Mouse (Mus musculus) limb, embryonic 12.5 days (tissue): ENCODE results near the gene Ap1b1. TPM values are rescaled to one million over a fixed set of nuclear protein-coding genes. Genes with fewer than 3 reads are reported as not detected.

ENCODE experiments used
- ATAC-seq: fragments of 200-750 bp; cut with Nextera tagmentation; 2 replicates; pipeline ENCODE4 v1.8.0; 2017; ENCODE audit warnings: low read depth, moderate TSS enrichment; ENCODE audit not compliant: insufficient number of reproducible peaks, insufficient read depth, low FRiP score, low TSS enrichment
- H3K27ac ChIP-seq: fragments of 300-500 bp; sonication (generic); 2 replicates; pipeline ENCODE4 v1.5.1; 2016; ENCODE audit warnings: mild to moderate bottlenecking, moderate library complexity
- H3K27me3 ChIP-seq: fragments of 300-500 bp; sonication (generic); 2 replicates; pipeline ENCODE4 v1.6.1; 2016; ENCODE audit warnings: mild to moderate bottlenecking, moderate library complexity
- H3K36me3 ChIP-seq: fragments of 300-500 bp; sonication (generic); 2 replicates; pipeline ENCODE4 v1.6.1; 2016; ENCODE audit warnings: mild to moderate bottlenecking, moderate library complexity
- H3K4me1 ChIP-seq: fragments of 300-500 bp; sonication (generic); replicated peaks from 2 replicates; pipeline ENCODE4 v1.6.1; 2016
- H3K4me2 ChIP-seq: fragments of 300-500 bp; sonication (generic); 2 replicates; pipeline ENCODE4 v1.6.1; 2016; ENCODE audit warnings: mild to moderate bottlenecking, moderate library complexity
- H3K4me3 ChIP-seq: fragments of 300-500 bp; sonication (generic); replicated peaks from 2 replicates; pipeline ENCODE4 v1.5.1; 2016; ENCODE audit warnings: mild to moderate bottlenecking
- H3K9ac ChIP-seq: fragments of 300-500 bp; sonication (generic); replicated peaks from 2 replicates; pipeline ENCODE4 v1.6.1; 2016; ENCODE audit warnings: mild to moderate bottlenecking, moderate library complexity
- H3K9me3 ChIP-seq: fragments of 300-500 bp; sonication (generic); 2 replicates; pipeline ENCODE4 v1.6.1; 2016; ENCODE audit warnings: mild to moderate bottlenecking, moderate library complexity
- WGBS: fragments of 180-500 bp; shearing (Covaris S2); methylation state at CpG from one replicate; pipeline ENCODE4 v1.1.7; 2016; 5-methylcytosine and 5-hydroxymethylcytosine counted together
- polyA plus RNA-seq: library from polyadenylated mRNA; unstranded; fragments of >200 nt; fragmentation: Nextera tagmentation; extraction: Ambion mirVana; gene quantifications from 2 replicates; pipeline ENCODE4 v1.2.1, GENCODE M21; 2016

Gene Ap1b1
- 48.8 and 54.8 TPM in 2 replicates for polyA plus RNA-seq

GRCm38 (mm10) chr11:4986695-4987486, at the start of gene Ap1b1:
Gene Ap1b1 (plus strand): TSS chr11:4986824.
- under 1% methylated on average over 62 of the region's 62 CpGs for WGBS
- H3K27ac ChIP-seq: 0 out of 2 replicates have a peak within 1 kb of the TSS, but pooled peaks have one; percentile 12

GRCm38 (mm10) chr11:4946530-4946929, 40.1 kb upstream of the Ap1b1 start:
- peak overlapping the region; percentile 52 for H3K4me3 ChIP-seq
- no peak for ATAC-seq
- H3K27me3 ChIP-seq: peaks cover 98% of the 10 kb centered on the region
- no peak overlapping the region for H3K27ac ChIP-seq
- H3K4me1 ChIP-seq: peaks cover 16% of the 10 kb centered on the region
- H3K9me3 ChIP-seq: no peaks in the 10 kb centered on the region
- peak overlapping the region; percentile 88 for H3K4me2 ChIP-seq
- H3K9ac ChIP-seq: no peak overlapping the region
- WGBS: 44% methylated on average over 13 of the region's 13 CpGs
- H3K36me3 ChIP-seq: no peaks in the 10 kb centered on the region

More at GRCm38 (mm10) chr11:4986695-4987486, at the start of gene Ap1b1:
- peaks cover 13% of the 10 kb centered on the region for H3K4me1 ChIP-seq
- ATAC-seq: peak; percentile 84
- no peaks in the 10 kb centered on the region for H3K9me3 ChIP-seq
- peak within 1 kb of the TSS; percentile 89 for H3K4me2 ChIP-seq
- peaks cover 11% of the 10 kb centered on the region; the same call in 1 of the 2 replicates for H3K36me3 ChIP-seq
- peak within 1 kb of the TSS; percentile 75 for H3K4me3 ChIP-seq
- peak within 1 kb of the TSS; percentile 75 for H3K9ac ChIP-seq
- H3K27me3 ChIP-seq: peaks cover 26% of the 10 kb centered on the region

GRCm38 (mm10) chr11:4946947-4947812, 39.4 kb upstream of the Ap1b1 start:
- H3K4me1 ChIP-seq: peaks cover 16% of the 10 kb centered on the region
- WGBS: under 1% methylated on average over 106 of the region's 120 CpGs
- H3K4me2 ChIP-seq: peak overlapping the region; percentile 88
- peak overlapping the region; percentile 37; the same call in 1 of the 2 replicates for H3K9ac ChIP-seq
- peaks cover 98% of the 10 kb centered on the region for H3K27me3 ChIP-seq
- peak overlapping the region; percentile 52 for H3K4me3 ChIP-seq
- no peaks in the 10 kb centered on the region for H3K9me3 ChIP-seq
- no peaks in the 10 kb centered on the region for H3K36me3 ChIP-seq
- H3K27ac ChIP-seq: no peak overlapping the region
- ATAC-seq: peak; percentile 54

- Histone ChIP-seq H3K9ac (peak within 1 kb of the TSS; percentile 37; the same call in 1 of the 2 replicates), H3K36me3 (no peaks in the 10 kb centered on the region), H3K4me3 (peak within 1 kb of the TSS; percentile 52), H3K9me3 (no peaks in the 10 kb centered on the region), H3K4me2 (peak within 1 kb of the TSS; percentile 88), H3K4me1 (peaks cover 16% of the 10 kb centered on the region), H3K27me3 (peaks cover 98% of the 10 kb centered on the region), H3K27ac (no peak within 1 kb of the TSS)
- 2% methylated on average over 36 of the region's 41 CpGs for WGBS
- ATAC-seq: no peak
Observed at GRCm38 (mm10) chr11:4947813-4948174, 38.8 kb upstream of the Ap1b1 start, which contains the start of gene Nefh. Gene Nefh (minus strand): TSS chr11:4948064.

- H3K9me3 ChIP-seq: no peaks in the 10 kb centered on the region
- no peak for ATAC-seq
- H3K27me3 ChIP-seq: peaks cover 99% of the 10 kb centered on the region
- WGBS: 42% methylated on average over 8 of the region's 8 CpGs
- H3K4me1 ChIP-seq: peaks cover 16% of the 10 kb centered on the region
- H3K27ac ChIP-seq: no peak overlapping the region
- no peaks in the 10 kb centered on the region for H3K36me3 ChIP-seq
- no peak overlapping the region for H3K9ac ChIP-seq
- H3K4me2 ChIP-seq: no peak overlapping the region
- no peak overlapping the region for H3K4me3 ChIP-seq
Observed at GRCm38 (mm10) chr11:4948792-4949191, 37.8 kb upstream of the Ap1b1 start.

- no peak overlapping the region for H3K4me2 ChIP-seq
- peaks cover 16% of the 10 kb centered on the region for H3K4me1 ChIP-seq
- no peak overlapping the region for H3K27ac ChIP-seq
- no peaks in the 10 kb centered on the region for H3K36me3 ChIP-seq
- 7% methylated on average over 23 of the region's 23 CpGs for WGBS
- H3K4me3 ChIP-seq: no peak overlapping the region
- no peak overlapping the region for H3K9ac ChIP-seq
- H3K27me3 ChIP-seq: peaks cover 99% of the 10 kb centered on the region
- ATAC-seq: 0 out of 2 replicates have a peak, but pooled peaks have one; percentile 44
- H3K9me3 ChIP-seq: no peaks in the 10 kb centered on the region
Observed at GRCm38 (mm10) chr11:4949256-4950044, 37.2 kb upstream of the Ap1b1 start.

- Histone ChIP-seq H3K36me3 (no peaks in the 10 kb centered on the region), H3K27ac (no peak overlapping the region), H3K4me1 (no peaks in the 10 kb centered on the region), H3K4me2 (no peak overlapping the region), H3K9ac (no peak overlapping the region), H3K9me3 (no peaks in the 10 kb centered on the region), H3K4me3 (no peak overlapping the region), H3K27me3 (peaks cover 99% of the 10 kb centered on the region)
- 6% methylated on average over 6 of the region's 6 CpGs for WGBS
- no peak for ATAC-seq
Observed at GRCm38 (mm10) chr11:4953401-4953800, 33.2 kb upstream of the Ap1b1 start.

GRCm38 (mm10) chr11:4953918-4954317, 32.7 kb upstream of the Ap1b1 start:
- Histone ChIP-seq H3K4me2 (no peak overlapping the region), H3K9ac (no peak overlapping the region), H3K4me3 (no peak overlapping the region), H3K9me3 (no peaks in the 10 kb centered on the region), H3K27ac (no peak overlapping the region), H3K27me3 (peaks cover 98% of the 10 kb centered on the region), H3K4me1 (no peaks in the 10 kb centered on the region), H3K36me3 (no peaks in the 10 kb centered on the region)
- no peak for ATAC-seq
- WGBS: 0% methylated on average over 8 of the region's 8 CpGs

- H3K4me3 ChIP-seq: no peak overlapping the region
- H3K9me3 ChIP-seq: no peaks in the 10 kb centered on the region
- peaks cover 48% of the 10 kb centered on the region for H3K27me3 ChIP-seq
- ATAC-seq: no peak
- no peaks in the 10 kb centered on the region for H3K36me3 ChIP-seq
- no peak overlapping the region for H3K9ac ChIP-seq
- WGBS: 28% methylated on average over 6 of the region's 6 CpGs
- no peaks in the 10 kb centered on the region for H3K4me1 ChIP-seq
- no peak overlapping the region for H3K27ac ChIP-seq
- no peak overlapping the region for H3K4me2 ChIP-seq
Observed at GRCm38 (mm10) chr11:4963099-4963808, 23.4 kb upstream of the Ap1b1 start.

GRCm38 (mm10) chr11:4966325-4966724, 20.3 kb upstream of the Ap1b1 start:
- Histone ChIP-seq H3K4me2 (no peak overlapping the region), H3K27me3 (peaks cover 56% of the 10 kb centered on the region), H3K36me3 (no peaks in the 10 kb centered on the region), H3K9me3 (no peaks in the 10 kb centered on the region), H3K4me3 (no peak overlapping the region), H3K27ac (no peak overlapping the region), H3K4me1 (no peaks in the 10 kb centered on the region), H3K9ac (no peak overlapping the region)
- 87% methylated on average over 2 of the region's 2 CpGs for WGBS
- ATAC-seq: no peak
